Mouse (Mus musculus): Measurements from ENCODE around the gene Ankrd65. TPM values are rescaled to one million over a fixed set of nuclear protein-coding genes. Genes with fewer than 3 reads are reported as not detected.

The Ankrd65 gene
- polyA plus RNA-seq, 1 experiment from 2014 or later: not detected

- Histone ChIP-seq H3K27ac (peak overlapping the region; percentile 90), H3K9me3 (no peaks in the 10 kb centered on the region), H3K4me3 (replicated peaks) (peak overlapping the region; percentile 79), H3K4me2 (peak overlapping the region; percentile 99), H3K27me3 (no peaks in the 10 kb centered on the region), H3K36me3 (replicated peaks) (peaks cover 18% of the 10 kb centered on the region), H3K4me1 (peaks cover 24% of the 10 kb centered on the region), H3K9ac (peak overlapping the region; percentile 79)
- WGBS: 1% methylated on average over 25 of the region's 25 CpGs
- no peak; the same call in 1 of the 2 replicates for ATAC-seq (ENCODE audit: low FRiP score)
These were observed 41.6 kb downstream of the Ankrd65 start for GRCm38 (mm10) chr4:155831831-155832230.

GRCm38 (mm10) chr4:155832321-155832720, 42.1 kb downstream of the Ankrd65 start:
- peaks cover 24% of the 10 kb centered on the region for H3K4me1 ChIP-seq
- H3K9ac ChIP-seq: peak overlapping the region; percentile 79
- H3K27me3 ChIP-seq: no peaks in the 10 kb centered on the region
- peak overlapping the region; percentile 90; the same call in 1 of the 2 replicates for H3K27ac ChIP-seq
- H3K36me3 ChIP-seq (replicated peaks): peaks cover 14% of the 10 kb centered on the region
- H3K4me3 ChIP-seq (replicated peaks): peak overlapping the region; percentile 79
- WGBS: 58% methylated on average over 10 of the region's 10 CpGs
- no peak for ATAC-seq (ENCODE audit: low FRiP score)
- H3K4me2 ChIP-seq: peak overlapping the region; percentile 99
- H3K9me3 ChIP-seq: no peaks in the 10 kb centered on the region

GRCm38 (mm10) chr4:155833234-155833633, 43.0 kb downstream of the Ankrd65 start:
- H3K36me3 ChIP-seq (replicated peaks): peaks cover 6% of the 10 kb centered on the region; the same call in 1 of the 2 replicates
- no peak overlapping the region for H3K4me3 ChIP-seq (replicated peaks)
- no peaks in the 10 kb centered on the region for H3K27me3 ChIP-seq
- H3K27ac ChIP-seq: no peak overlapping the region
- H3K4me1 ChIP-seq: peaks cover 24% of the 10 kb centered on the region
- H3K4me2 ChIP-seq: no peak overlapping the region
- H3K9ac ChIP-seq: no peak overlapping the region
- WGBS: 89% methylated on average over 4 of the region's 4 CpGs
- no peak for ATAC-seq (ENCODE audit: low FRiP score)
- no peaks in the 10 kb centered on the region for H3K9me3 ChIP-seq

- ATAC-seq (ENCODE audit: low FRiP score): no peak
- peak overlapping the region; percentile 50; the same call in 1 of the 2 replicates for H3K27ac ChIP-seq
These were observed 43.6 kb downstream of the Ankrd65 start for GRCm38 (mm10) chr4:155833836-155834235.

GRCm38 (mm10) chr4:155837404-155838010, 47.3 kb downstream of the Ankrd65 start:
- Histone ChIP-seq H3K27me3 (peaks cover 20% of the 10 kb centered on the region), H3K9ac (no peak overlapping the region), H3K4me3 (replicated peaks) (no peak overlapping the region), H3K9me3 (no peaks in the 10 kb centered on the region), H3K36me3 (replicated peaks) (peaks cover 7% of the 10 kb centered on the region; the same call in 1 of the 2 replicates), H3K4me2 (no peak overlapping the region), H3K27ac (no peak overlapping the region), H3K4me1 (peaks cover 45% of the 10 kb centered on the region)
- 87% methylated on average over 11 of the region's 11 CpGs for WGBS
- ATAC-seq (ENCODE audit: low FRiP score): no peak

More at GRCm38 (mm10) chr4:155833836-155834235, 43.6 kb downstream of the Ankrd65 start:
- WGBS: 31% methylated on average over 2 of the region's 2 CpGs
- no peak overlapping the region for H3K4me2 ChIP-seq
- H3K9me3 ChIP-seq: no peaks in the 10 kb centered on the region
- peaks cover 24% of the 10 kb centered on the region for H3K4me1 ChIP-seq
- H3K4me3 ChIP-seq (replicated peaks): 0 out of 2 replicates have a peak overlapping the region, but pooled peaks have one; percentile 7
- H3K9ac ChIP-seq: no peak overlapping the region
- peaks cover 6% of the 10 kb centered on the region; the same call in 1 of the 2 replicates for H3K36me3 ChIP-seq (replicated peaks)
- H3K27me3 ChIP-seq: no peaks in the 10 kb centered on the region

- Histone ChIP-seq H3K36me3 (replicated peaks) (peaks cover 2% of the 10 kb centered on the region; the same call in 1 of the 2 replicates), H3K4me2 (no peak overlapping the region), H3K9ac (no peak overlapping the region), H3K27ac (no peak overlapping the region), H3K27me3 (peaks cover 24% of the 10 kb centered on the region), H3K9me3 (no peaks in the 10 kb centered on the region), H3K4me3 (replicated peaks) (no peak overlapping the region), H3K4me1 (peaks cover 36% of the 10 kb centered on the region)
- no peak for ATAC-seq (ENCODE audit: low FRiP score)
- WGBS: 61% methylated on average over 8 of the region's 8 CpGs
These were observed 48.2 kb downstream of the Ankrd65 start for GRCm38 (mm10) chr4:155838187-155839153.

GRCm38 (mm10) chr4:155839483-155839910, 49.3 kb downstream of the Ankrd65 start, which contains the start of gene Mxra8:
Gene Mxra8 (plus strand): TSS chr4:155839680.
- H3K4me3 ChIP-seq (replicated peaks): peak within 1 kb of the TSS; percentile 43
- H3K4me1 ChIP-seq: peaks cover 30% of the 10 kb centered on the region
- peak within 1 kb of the TSS; percentile 63 for H3K9ac ChIP-seq
- H3K36me3 ChIP-seq (replicated peaks): 0 out of 2 replicates have a peak, but pooled peaks cover 2% of the 10 kb centered on the region
- H3K27me3 ChIP-seq: peaks cover 24% of the 10 kb centered on the region
- no peak within 1 kb of the TSS for H3K27ac ChIP-seq
- peak; percentile 76 for ATAC-seq (ENCODE audit: low FRiP score)
- peak within 1 kb of the TSS; percentile 71 for H3K4me2 ChIP-seq
- 2% methylated on average over 16 of the region's 16 CpGs for WGBS
- H3K9me3 ChIP-seq: no peaks in the 10 kb centered on the region

GRCm38 (mm10) chr4:155840076-155841002, 50.1 kb downstream of the Ankrd65 start:
- 9% methylated on average over 8 of the region's 8 CpGs for WGBS
- peaks cover 30% of the 10 kb centered on the region for H3K4me1 ChIP-seq
- H3K36me3 ChIP-seq (replicated peaks): 0 out of 2 replicates have a peak, but pooled peaks cover 2% of the 10 kb centered on the region
- H3K9ac ChIP-seq: peak overlapping the region; percentile 63
- no peaks in the 10 kb centered on the region for H3K9me3 ChIP-seq
- H3K4me2 ChIP-seq: peak overlapping the region; percentile 71
- ATAC-seq (ENCODE audit: low FRiP score): peak; percentile 47
- H3K27me3 ChIP-seq: peaks cover 24% of the 10 kb centered on the region
- no peak overlapping the region for H3K27ac ChIP-seq
- H3K4me3 ChIP-seq (replicated peaks): peak overlapping the region; percentile 43

- peaks cover 30% of the 10 kb centered on the region for H3K4me1 ChIP-seq
- H3K36me3 ChIP-seq (replicated peaks): 0 out of 2 replicates have a peak, but pooled peaks cover 2% of the 10 kb centered on the region
- under 1% methylated on average over 32 of the region's 32 CpGs for WGBS
- no peak overlapping the region for H3K27ac ChIP-seq
- peak overlapping the region; percentile 63 for H3K9ac ChIP-seq
- peak overlapping the region; percentile 43 for H3K4me3 ChIP-seq (replicated peaks)
- peaks cover 24% of the 10 kb centered on the region for H3K27me3 ChIP-seq
- peak; percentile 59 for ATAC-seq (ENCODE audit: low FRiP score)
- H3K9me3 ChIP-seq: no peaks in the 10 kb centered on the region
- peak overlapping the region; percentile 71 for H3K4me2 ChIP-seq
These were observed 50.8 kb downstream of the Ankrd65 start for GRCm38 (mm10) chr4:155841003-155841454.

GRCm38 (mm10) chr4:155841651-155842270, 51.5 kb downstream of the Ankrd65 start:
- peak overlapping the region; percentile 43; the same call in 1 of the 2 replicates for H3K4me3 ChIP-seq (replicated peaks)
- H3K36me3 ChIP-seq (replicated peaks): 0 out of 2 replicates have a peak, but pooled peaks cover 2% of the 10 kb centered on the region
- peaks cover 35% of the 10 kb centered on the region for H3K4me1 ChIP-seq
- H3K9ac ChIP-seq: no peak overlapping the region
- H3K4me2 ChIP-seq: peak overlapping the region; percentile 71
- H3K9me3 ChIP-seq: no peaks in the 10 kb centered on the region
- WGBS: 35% methylated on average over 38 of the region's 38 CpGs
- peaks cover 24% of the 10 kb centered on the region for H3K27me3 ChIP-seq
- H3K27ac ChIP-seq: no peak overlapping the region
- ATAC-seq (ENCODE audit: low FRiP score): 0 out of 2 replicates have a peak, but pooled peaks have one; percentile 0

- no peak for ATAC-seq (ENCODE audit: low FRiP score)
- H3K4me1 ChIP-seq: peaks cover 40% of the 10 kb centered on the region
- no peak overlapping the region for H3K9ac ChIP-seq
- H3K36me3 ChIP-seq (replicated peaks): 0 out of 2 replicates have a peak, but pooled peaks cover 2% of the 10 kb centered on the region
- WGBS: 84% methylated on average over 5 of the region's 5 CpGs
- peaks cover 24% of the 10 kb centered on the region for H3K27me3 ChIP-seq
- H3K4me2 ChIP-seq: no peak overlapping the region
- H3K9me3 ChIP-seq: no peaks in the 10 kb centered on the region
- H3K4me3 ChIP-seq (replicated peaks): no peak overlapping the region
- no peak overlapping the region for H3K27ac ChIP-seq
These were observed 53.0 kb downstream of the Ankrd65 start for GRCm38 (mm10) chr4:155843231-155843630.
